Mouse (Mus musculus): ENCODE measurements at regions not wholly inside any gene's neighbourhood (a gene's known extent, or its start where the extent isn't known, plus 50 kb on each side); places are given as distances from the start of the nearest gene placed in this dataset.

DNA sequence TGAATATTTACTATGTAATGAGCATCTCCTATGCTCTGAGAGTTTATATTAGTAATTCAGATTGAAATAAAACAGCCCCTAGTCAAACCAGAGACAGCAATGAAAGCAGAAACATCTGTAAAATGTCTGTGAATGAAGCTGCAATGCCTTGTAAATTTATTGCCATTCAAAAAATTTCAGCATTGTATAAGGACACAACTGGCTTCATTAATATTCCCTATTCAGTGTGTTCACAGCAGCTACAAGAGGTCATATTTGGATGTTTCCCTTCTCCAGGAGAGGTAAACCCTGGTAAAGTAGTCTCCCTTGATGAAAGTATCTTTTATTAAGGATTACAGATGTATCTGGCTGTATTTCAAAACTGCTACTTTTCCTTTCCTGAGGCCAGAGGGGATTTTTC lies 343.6 kb downstream of the Cylc2 start:
- no peak for TF ChIP-seq POLR2A (IDR thresholded peaks at IDR 0.05; ENCODE audit: borderline replicate concordance, insufficient read depth, low read length)
- TF ChIP-seq CTCF (IDR thresholded peaks at IDR 0.05; ENCODE audit: borderline replicate concordance, insufficient read depth, low read depth, low read length), result no peak

All from cerebellum, adult 2 months (tissue).